In the genomic region with DNA sequence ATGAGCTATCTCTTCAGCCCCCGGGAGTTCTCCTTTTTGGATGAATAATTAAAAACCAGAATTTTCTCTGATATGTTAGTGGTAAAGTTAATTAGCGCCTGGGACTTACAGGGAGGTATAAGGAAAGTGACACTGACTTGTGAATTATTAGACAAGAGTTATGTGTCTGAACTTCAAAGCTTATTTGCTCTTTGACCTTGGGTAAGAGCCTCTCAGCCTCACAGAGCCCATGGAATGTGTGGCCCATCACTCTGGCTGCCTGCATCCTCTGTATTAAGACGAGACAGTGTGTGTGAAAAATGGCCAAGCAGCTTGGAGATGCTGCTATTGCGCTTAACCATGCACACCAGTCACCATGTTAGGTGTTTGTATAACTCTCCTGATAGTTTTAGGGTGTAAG, we compare ENCODE assay signal across 24 mouse cellular contexts.
DNase-seq lines count a peak whose midpoint lies in the region; ATAC-seq and TF ChIP-seq lines count a peak whose summit lies in the region.
"Had no signal": no experiment of that assay in that cellular context is flagged by ENCODE, and none has a peak within 500 bp of the region (broad histone marks: within the 10 kb centered on the region; RNA-seq: fewer than 3 reads in every experiment).

No protein-coding gene starts in this region.

- no peaks in the 10 kb centered on the region; the same call in 1 of the 2 replicates for H3K4me1 ChIP-seq in kidney, adult 2 months (ENCODE audit: control insufficient read depth, insufficient read depth, low read length)
- no peaks in the 10 kb centered on the region for H3K4me1 ChIP-seq in kidney, embryonic 15.5 days
- H3K4me1 ChIP-seq in lung, embryonic 14.5 days (ENCODE audit: insufficient read depth): no peaks in the 10 kb centered on the region
- H3K4me1 ChIP-seq: forebrain, embryonic 10.5 days; forebrain, embryonic 13.5 days; heart, embryonic 10.5 days; heart, embryonic 13.5 days had no signal

- WGBS in kidney, adult 2 months: 39% methylated on average over 4 of the region's 4 CpGs
- WGBS in kidney, embryonic 15.5 days: 55% methylated on average over 4 of the region's 4 CpGs
- 45% methylated on average over 4 of the region's 4 CpGs for WGBS in lung, embryonic 14.5 days

- no peak overlapping the region for H3K9ac ChIP-seq in kidney, embryonic 15.5 days
- H3K9ac ChIP-seq in lung, embryonic 14.5 days: no peak overlapping the region
- H3K9ac ChIP-seq: forebrain, embryonic 13.5 days; heart, embryonic 13.5 days; hindbrain, embryonic 14.5 days had no signal

- no peak for TF ChIP-seq POLR2A in kidney, adult 2 months (IDR thresholded peaks at IDR 0.05; ENCODE audit: low read depth, low read length)

- H3K27ac ChIP-seq in kidney, adult 2 months (ENCODE audit: insufficient read depth, low read depth, low read length): no peak overlapping the region
- 0 out of 2 replicates have a peak overlapping the region, but pooled peaks have one; percentile 3 for H3K27ac ChIP-seq in kidney, embryonic 15.5 days
- H3K27ac ChIP-seq in lung, embryonic 14.5 days (ENCODE audit: low read depth): no peak overlapping the region
- H3K27ac ChIP-seq: forebrain, embryonic 10.5 days; forebrain, embryonic 13.5 days; heart, adult 2 months; heart, embryonic 10.5 days; heart, embryonic 13.5 days; hindbrain, embryonic 14.5 days had no signal

- DNase-seq in kidney, adult 2 months: peak; percentile 2
- DNase-seq in kidney, adult 8-10 months: no peak
- DNase-seq in kidney, postnatal 25 days: no peak
- peak; percentile 3 for DNase-seq in lung, embryonic 14.5 days
- no peak for DNase-seq in lung, postnatal 4 days
- no peak for DNase-seq in adipocyte (ENCODE audit: low spot score)
- no peak for DNase-seq in adrenal gland, postnatal 14 days
- DNase-seq: adrenal gland, adult 2 months; adrenal gland, postnatal 25 days; cerebellum, adult 18-20 months; cerebellum, adult 9-10 months; cerebellum, postnatal 14 days; gastrocnemius, postnatal 10 days; gastrocnemius, postnatal 36 days; heart, adult 2 months; heart, postnatal 14 days; heart, postnatal 4 days had no signal

- H3K36me3 ChIP-seq in kidney, adult 2 months (ENCODE audit: control insufficient read depth, insufficient read depth, low read length): no peaks in the 10 kb centered on the region
- no peaks in the 10 kb centered on the region for H3K36me3 ChIP-seq in kidney, embryonic 15.5 days
- no peaks in the 10 kb centered on the region for H3K36me3 ChIP-seq in lung, embryonic 14.5 days (ENCODE audit: insufficient read depth)
- H3K36me3 ChIP-seq: forebrain, embryonic 10.5 days; heart, embryonic 10.5 days had no signal

- H3K4me3 ChIP-seq in kidney, adult 2 months (ENCODE audit: insufficient read depth, low read depth, low read length): no peak overlapping the region
- no peak overlapping the region for H3K4me3 ChIP-seq in kidney, embryonic 15.5 days (replicated peaks)
- no peak overlapping the region for H3K4me3 ChIP-seq in lung, embryonic 14.5 days (ENCODE audit: low read depth, low read length)
- H3K4me3 ChIP-seq: forebrain, embryonic 10.5 days; forebrain, embryonic 13.5 days; heart, adult 2 months; heart, embryonic 10.5 days; heart, embryonic 13.5 days had no signal

- no peak overlapping the region for H3K4me2 ChIP-seq in kidney, embryonic 15.5 days
- H3K4me2 ChIP-seq in lung, embryonic 14.5 days: no peak overlapping the region
- H3K4me2 ChIP-seq: forebrain, embryonic 13.5 days; heart, embryonic 13.5 days; hindbrain, embryonic 14.5 days had no signal

- no peaks in the 10 kb centered on the region for H3K27me3 ChIP-seq in kidney, adult 2 months (replicated peaks; ENCODE audit: control insufficient read depth, insufficient read depth, low read length)
- no peaks in the 10 kb centered on the region for H3K27me3 ChIP-seq in kidney, embryonic 15.5 days
- H3K27me3 ChIP-seq in lung, embryonic 14.5 days (ENCODE audit: insufficient read depth, low read length): no peaks in the 10 kb centered on the region
- H3K27me3 ChIP-seq: forebrain, embryonic 13.5 days; heart, embryonic 13.5 days had no signal

- no peaks in the 10 kb centered on the region for H3K9me3 ChIP-seq in kidney, embryonic 15.5 days (replicated peaks)
- no peaks in the 10 kb centered on the region for H3K9me3 ChIP-seq in lung, embryonic 14.5 days (ENCODE audit: low read depth, low read length)
- H3K9me3 ChIP-seq: forebrain, embryonic 13.5 days; heart, embryonic 10.5 days had no signal

- peak; percentile 87 for ATAC-seq in kidney, embryonic 15.5 days (replicated peaks; ENCODE audit: low FRiP score)
- ATAC-seq in lung, embryonic 14.5 days (ENCODE audit: insufficient read depth): no peak
- ATAC-seq: forebrain, embryonic 13.5 days; forebrain, embryonic 16.5 days had no signal

- TF ChIP-seq CTCF in kidney, adult 2 months (conservative IDR thresholded peaks at IDR 0.05; ENCODE audit: insufficient read depth, insufficient read length, low read depth, low read length): no peak
- TF ChIP-seq CTCF in lung, embryonic 14.5 days (IDR thresholded peaks at IDR 0.05; ENCODE audit: low read depth): no peak

Comparison
In these comparisons a context has a peak if more than half of its experiments do, and no peak if none do; other contexts are left out.
1. DNase-seq: peak in kidney, adult 2 months (single experiment) and lung, embryonic 14.5 days (single experiment); none in kidney, adult 8-10 months (0 of 2), kidney, postnatal 25 days (0 of 2), lung, postnatal 4 days (0 of 2), adipocyte (single experiment) and adrenal gland, postnatal 14 days (single experiment).